Mouse (Mus musculus): ENCODE measurements around the gene Ttc19. TPM values are rescaled to one million over a fixed set of nuclear protein-coding genes. Genes with fewer than 3 reads are reported as not detected.

Ttc19 gene
- polyA plus RNA-seq, 2 experiments = 1.7 to 1.8 TPM

DNA sequence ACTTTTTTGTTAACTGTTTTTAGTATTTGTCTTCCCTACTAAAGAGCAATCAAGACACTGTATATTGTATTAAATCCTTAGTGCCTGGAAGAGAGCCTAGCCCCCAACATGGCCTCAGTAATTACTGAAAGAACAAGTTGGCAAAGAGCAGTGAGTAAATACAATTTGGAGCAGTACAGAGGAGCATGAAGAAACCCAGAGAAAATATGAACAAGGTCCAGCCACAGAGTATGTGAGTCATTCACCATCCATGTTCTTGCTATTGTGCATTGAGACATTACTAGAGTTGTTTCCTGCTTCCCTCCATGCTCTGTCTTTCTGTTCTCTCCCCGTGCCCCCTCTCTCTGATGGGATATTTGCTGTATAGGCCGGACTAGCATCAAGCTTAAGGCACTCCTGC, 12.8 kb downstream of the Ttc19 start:
- no peak overlapping the region for H3K4me3 ChIP-seq (ENCODE audit: insufficient read depth in 1 of 2, low read depth in 2 of 2, low read length in 2 of 2)
- H3K4me1 ChIP-seq (replicated peaks; ENCODE audit: control insufficient read depth in 2 of 2, insufficient read depth in 2 of 2, low read length in 1 of 2) = no peaks in the 10 kb centered on the region
- H3K36me3 ChIP-seq (replicated peaks; ENCODE audit: control insufficient read depth, insufficient read depth, low read depth) = no peaks in the 10 kb centered on the region
- no peaks in the 10 kb centered on the region for H3K27me3 ChIP-seq (ENCODE audit: control insufficient read depth, insufficient read depth, low read length)
- no peak overlapping the region for H3K4me2 ChIP-seq (ENCODE audit: low read depth)
- no peak for DNase-seq (ENCODE audit: low read depth in 3 of 3, low spot score in 3 of 3)
- no peak for ATAC-seq (ENCODE audit: insufficient read depth)
- no peaks in the 10 kb centered on the region for H3K9me3 ChIP-seq (ENCODE audit: control insufficient read depth, low read length)
- TF ChIP-seq CTCF (IDR thresholded peaks at IDR 0.05; ENCODE audit: low read depth) (no peak), EP300 (IDR thresholded peaks at IDR 0.05; ENCODE audit: low read depth) (no peak)
- WGBS (ENCODE audit: insufficient replicate concordance) = 63% methylated on average over 2 of the region's 2 CpGs
- no peak overlapping the region for H3K9ac ChIP-seq (replicated peaks)
- H3K27ac ChIP-seq = no peak overlapping the region

DNA sequence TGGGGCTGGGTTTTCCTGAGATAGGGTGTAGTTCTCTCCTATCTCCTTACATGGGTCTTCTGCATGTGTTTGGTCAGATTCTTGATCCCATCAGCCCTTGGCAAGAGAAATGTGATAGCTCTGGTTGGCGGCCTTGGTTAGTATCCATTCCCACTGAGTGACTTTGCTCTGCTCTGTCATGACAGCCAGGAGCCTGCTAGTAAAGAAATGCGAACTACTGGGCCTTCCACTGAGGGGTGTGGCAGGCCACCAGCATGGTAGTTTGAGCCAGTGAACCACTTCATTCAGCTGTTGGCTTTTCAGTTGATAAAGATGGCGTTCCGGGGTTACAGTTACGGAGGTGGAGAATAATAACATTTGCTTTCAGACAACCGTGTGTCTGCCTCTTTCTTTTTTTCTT, 17.6 kb downstream of the Ttc19 start:
- no peaks in the 10 kb centered on the region for H3K36me3 ChIP-seq (replicated peaks; ENCODE audit: control insufficient read depth, insufficient read depth, low read depth)
- whole genome bisulfite sequencing (ENCODE audit: insufficient replicate concordance) = 69% methylated on average over 6 of the region's 6 CpGs
- no peaks in the 10 kb centered on the region for H3K9me3 ChIP-seq (ENCODE audit: control insufficient read depth, low read length)
- H3K9ac ChIP-seq (replicated peaks) = no peak overlapping the region
- H3K4me1 ChIP-seq (replicated peaks; ENCODE audit: control insufficient read depth in 2 of 2, insufficient read depth in 2 of 2, low read length in 1 of 2) = no peaks in the 10 kb centered on the region
- H3K27ac ChIP-seq = no peak overlapping the region
- no peak overlapping the region for H3K4me3 ChIP-seq (ENCODE audit: insufficient read depth in 1 of 2, low read depth in 2 of 2, low read length in 2 of 2)
- no peak for DNase-seq (ENCODE audit: low read depth in 3 of 3, low spot score in 3 of 3)
- H3K4me2 ChIP-seq (ENCODE audit: low read depth) = no peak overlapping the region
- TF ChIP-seq EP300 (IDR thresholded peaks at IDR 0.05; ENCODE audit: low read depth) = no peak
- no peaks in the 10 kb centered on the region for H3K27me3 ChIP-seq (ENCODE audit: control insufficient read depth, insufficient read depth, low read length)
- no peak for ATAC-seq (ENCODE audit: insufficient read depth)

DNA sequence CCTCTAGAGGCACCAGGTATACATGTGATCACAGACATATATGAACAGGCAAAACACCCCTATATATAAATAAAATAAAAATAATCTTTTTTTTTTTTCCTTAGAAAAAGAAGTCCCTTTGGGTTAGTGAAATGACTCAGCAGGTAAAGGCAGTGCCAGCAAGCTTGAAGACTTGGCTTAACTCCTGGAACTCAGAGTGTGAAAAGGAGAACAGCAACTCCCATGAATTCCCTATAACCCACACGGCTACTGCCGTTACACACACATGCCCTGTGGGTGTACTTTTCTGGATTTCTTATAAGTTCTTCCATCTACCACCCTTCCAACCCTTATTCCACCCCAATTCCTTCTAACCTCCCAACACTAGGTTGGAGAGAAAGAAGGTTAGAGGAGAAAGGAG, 24.6 kb downstream of the Ttc19 start:
- Histone ChIP-seq H3K4me1 (replicated peaks; ENCODE audit: control insufficient read depth in 2 of 2, insufficient read depth in 2 of 2, low read length in 1 of 2) (no peaks in the 10 kb centered on the region), H3K27ac (no peak overlapping the region), H3K4me3 (ENCODE audit: insufficient read depth in 1 of 2, low read depth in 2 of 2, low read length in 2 of 2) (no peak overlapping the region), H3K9me3 (ENCODE audit: control insufficient read depth, low read length) (no peaks in the 10 kb centered on the region), H3K4me2 (ENCODE audit: low read depth) (no peak overlapping the region), H3K27me3 (ENCODE audit: control insufficient read depth, insufficient read depth, low read length) (no peaks in the 10 kb centered on the region), H3K36me3 (replicated peaks; ENCODE audit: control insufficient read depth, insufficient read depth, low read depth) (no peaks in the 10 kb centered on the region; the same call in 1 of the 2 replicates), H3K9ac (replicated peaks) (no peak overlapping the region)
- DNase-seq (ENCODE audit: low read depth in 3 of 3, low spot score in 3 of 3) (no peak), ATAC-seq (ENCODE audit: insufficient read depth) (no peak)
- 80% methylated on average over 2 of the region's 2 CpGs for WGBS (ENCODE audit: insufficient replicate concordance)
- no peak for TF ChIP-seq EP300 (IDR thresholded peaks at IDR 0.05; ENCODE audit: low read depth)
- no peak for TF ChIP-seq CTCF (IDR thresholded peaks at IDR 0.05; ENCODE audit: low read depth)

DNA sequence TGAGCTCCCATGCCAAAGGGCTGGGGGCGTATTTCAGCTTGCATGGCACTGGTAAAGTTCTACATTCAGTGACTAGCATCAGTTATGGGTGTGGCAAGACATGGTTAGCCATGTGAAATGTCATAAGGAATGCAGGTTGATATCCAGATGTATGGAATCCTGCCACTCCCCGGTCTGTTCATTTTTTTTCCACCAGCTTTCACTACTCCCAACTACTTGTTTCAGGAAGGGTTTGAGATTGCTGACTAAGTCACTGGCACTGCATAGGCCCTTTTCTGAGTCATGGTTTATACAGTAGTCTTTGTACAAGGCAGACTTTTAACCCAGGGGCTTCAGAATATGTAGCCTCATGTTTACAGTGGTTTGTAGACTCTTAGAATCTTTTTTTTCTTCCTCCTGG, 28.0 kb downstream of the Ttc19 start:
- DNase-seq (ENCODE audit: low read depth in 3 of 3, low spot score in 3 of 3) (no peak), ATAC-seq (ENCODE audit: insufficient read depth) (no peak)
- WGBS (ENCODE audit: insufficient replicate concordance) = 73% methylated on average over 2 of the region's 2 CpGs
- Histone ChIP-seq H3K4me1 (replicated peaks; ENCODE audit: control insufficient read depth in 2 of 2, insufficient read depth in 2 of 2, low read length in 1 of 2) (no peaks in the 10 kb centered on the region), H3K9ac (replicated peaks) (no peak overlapping the region), H3K27ac (no peak overlapping the region), H3K9me3 (ENCODE audit: control insufficient read depth, low read length) (no peaks in the 10 kb centered on the region), H3K4me3 (ENCODE audit: insufficient read depth in 1 of 2, low read depth in 2 of 2, low read length in 2 of 2) (no peak overlapping the region), H3K36me3 (replicated peaks; ENCODE audit: control insufficient read depth, insufficient read depth, low read depth) (peaks cover 2% of the 10 kb centered on the region; the same call in 1 of the 2 replicates), H3K4me2 (ENCODE audit: low read depth) (no peak overlapping the region), H3K27me3 (ENCODE audit: control insufficient read depth, insufficient read depth, low read length) (no peaks in the 10 kb centered on the region)
- no peak for TF ChIP-seq EP300 (IDR thresholded peaks at IDR 0.05; ENCODE audit: low read depth)
- TF ChIP-seq CTCF (IDR thresholded peaks at IDR 0.05; ENCODE audit: low read depth) = no peak

DNA sequence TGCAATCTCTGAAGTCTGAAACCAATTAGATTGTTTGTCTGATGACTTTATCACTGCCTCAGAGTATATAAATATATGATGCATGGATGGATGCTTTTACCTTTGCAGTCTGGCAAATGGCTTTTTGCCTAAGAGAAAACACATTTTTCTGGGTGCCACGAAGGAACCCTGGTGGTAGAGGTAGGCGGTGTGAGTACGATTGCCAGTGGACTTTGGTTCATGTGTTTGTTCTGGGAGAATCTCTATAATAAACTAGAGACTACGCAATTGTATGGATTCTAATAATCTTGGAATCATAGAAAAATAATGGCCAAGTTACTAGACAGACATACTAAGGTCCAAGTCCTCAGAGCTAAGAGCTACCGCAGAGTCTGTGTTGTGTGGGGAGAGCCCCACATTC, 33.7 kb downstream of the Ttc19 start:
- Histone ChIP-seq H3K27ac (no peak overlapping the region), H3K36me3 (replicated peaks; ENCODE audit: control insufficient read depth, insufficient read depth, low read depth) (peaks cover 40% of the 10 kb centered on the region), H3K4me3 (ENCODE audit: insufficient read depth in 1 of 2, low read depth in 2 of 2, low read length in 2 of 2) (no peak overlapping the region), H3K27me3 (ENCODE audit: control insufficient read depth, insufficient read depth, low read length) (no peaks in the 10 kb centered on the region), H3K9me3 (ENCODE audit: control insufficient read depth, low read length) (no peaks in the 10 kb centered on the region), H3K4me2 (ENCODE audit: low read depth) (no peak overlapping the region), H3K9ac (replicated peaks) (no peak overlapping the region), H3K4me1 (replicated peaks; ENCODE audit: control insufficient read depth in 2 of 2, insufficient read depth in 2 of 2, low read length in 1 of 2) (no peaks in the 10 kb centered on the region)
- DNase-seq (ENCODE audit: low read depth in 3 of 3, low spot score in 3 of 3) = no peak
- no peak for ATAC-seq (ENCODE audit: insufficient read depth)
- TF ChIP-seq EP300 (IDR thresholded peaks at IDR 0.05; ENCODE audit: low read depth) = no peak
- no peak for TF ChIP-seq CTCF (IDR thresholded peaks at IDR 0.05; ENCODE audit: low read depth)
- 90% methylated on average over 5 of the region's 5 CpGs for WGBS (ENCODE audit: insufficient replicate concordance)
